In the genomic region with DNA sequence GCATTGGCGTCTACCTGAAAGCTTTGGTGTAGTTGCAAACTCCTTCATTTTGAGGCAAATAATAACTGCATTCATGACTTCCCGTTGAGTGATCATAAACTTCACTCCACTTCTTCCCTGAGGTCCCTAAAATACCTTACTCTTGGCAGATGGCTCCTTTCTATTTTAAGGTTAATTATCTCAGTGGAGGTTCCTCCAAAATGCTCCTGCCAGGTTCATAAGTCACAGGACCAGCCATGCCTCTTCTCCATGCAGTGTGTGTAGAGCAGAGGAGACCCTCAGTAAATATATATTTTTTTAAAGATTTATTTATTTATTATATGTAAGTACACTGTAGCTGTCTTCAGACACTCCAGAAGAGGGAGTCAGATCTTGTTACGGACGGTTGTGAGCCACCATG, we compare ENCODE assay signal across 32 mouse cellular contexts. TPM values are rescaled to one million over a fixed set of nuclear protein-coding genes. Genes with fewer than 3 reads are reported as not detected.
A peak's percentile ranks its signal among the peaks of the same experiment; 100 is the strongest.
DNase-seq lines count a peak whose midpoint lies in the region.
"Had no signal": no experiment of that assay in that cellular context is flagged by ENCODE, and none has a peak within 500 bp of the region (broad histone marks: within the 10 kb centered on the region; RNA-seq: fewer than 3 reads in every experiment).

No protein-coding gene starts in this region.

- H3K27ac ChIP-seq in limb, embryonic 10.5 days, result no peak overlapping the region
- H3K27ac ChIP-seq: embryonic facial prominence, embryonic 12.5 days; embryonic facial prominence, embryonic 15.5 days; hindbrain, embryonic 12.5 days; hindbrain, embryonic 15.5 days had no signal

- H3K4me1 ChIP-seq in limb, embryonic 10.5 days, result no peaks in the 10 kb centered on the region
- H3K4me1 ChIP-seq: embryonic facial prominence, embryonic 12.5 days; embryonic facial prominence, embryonic 15.5 days; hindbrain, embryonic 12.5 days; hindbrain, embryonic 15.5 days had no signal

- no peak overlapping the region for H3K4me3 ChIP-seq in limb, embryonic 10.5 days
- H3K4me3 ChIP-seq: embryonic facial prominence, embryonic 12.5 days; embryonic facial prominence, embryonic 15.5 days; hindbrain, embryonic 12.5 days; hindbrain, embryonic 15.5 days had no signal

- no peaks in the 10 kb centered on the region for H3K27me3 ChIP-seq in limb, embryonic 10.5 days (ENCODE audit: low read depth, poor library complexity, severe bottlenecking)
- H3K27me3 ChIP-seq: embryonic facial prominence, embryonic 12.5 days; embryonic facial prominence, embryonic 15.5 days; hindbrain, embryonic 12.5 days; hindbrain, embryonic 15.5 days had no signal

- WGBS in limb, embryonic 10.5 days, result 91% methylated on average over 4 of the region's 4 CpGs

- no peaks in the 10 kb centered on the region for H3K9me3 ChIP-seq in limb, embryonic 10.5 days (replicated peaks)
- H3K9me3 ChIP-seq: embryonic facial prominence, embryonic 12.5 days; embryonic facial prominence, embryonic 15.5 days; hindbrain, embryonic 12.5 days; hindbrain, embryonic 15.5 days had no signal

- intact Hi-C loops in heart, postnatal 14 days (cut with DNase I), result no loop called here
- intact Hi-C loops in heart, postnatal 10 days (cut with DNase I), result no loop called here
- intact Hi-C loops in heart, postnatal 25 days (cut with DNase I), result no loop called here

- DNase-seq in heart, adult 11 months, result peak; percentile 92
- no peak for DNase-seq in heart, postnatal 4 days
- DNase-seq in heart, adult 8-10 months (ENCODE audit: low spot score), result peak; percentile 53
- DNase-seq in heart, postnatal 14 days, result no peak
- peak; percentile 39 to 40 for DNase-seq in heart, postnatal 10 days
- no peak for DNase-seq in heart, postnatal 25 days (ENCODE audit: low spot score)
- DNase-seq in limb, embryonic 10.5 days (ENCODE audit: low spot score), result no peak
- DNase-seq: adrenal gland, adult 2 months; adrenal gland, postnatal 14 days; cerebellum, adult 11 months; cerebellum, adult 2 months; cerebellum, adult 9-11 months; cerebellum, postnatal 25 days; forebrain, postnatal 0 days; kidney, adult 8-10 months had no signal

- H3K36me3 ChIP-seq in limb, embryonic 10.5 days, result no peaks in the 10 kb centered on the region
- H3K36me3 ChIP-seq: embryonic facial prominence, embryonic 12.5 days; embryonic facial prominence, embryonic 15.5 days; hindbrain, embryonic 12.5 days; hindbrain, embryonic 15.5 days had no signal

RNA-seq across cellular contexts. Expression of gene Egf, which starts 11.0 kb away (rescaled TPM):
- 1 to 10 TPM; 2.3 to 2.5 TPM for total RNA-seq in heart, postnatal 4 days (2021)
- total RNA-seq in heart, adult 8-10 months (2022), result 1 to 10 TPM; 1.9 to 5.6 (median 2.7) TPM
- total RNA-seq in heart, postnatal 14 days (2021), result 1 to 10 TPM; 1.7 to 2.3 TPM
- 1 to 10 TPM; 1.5 to 1.8 TPM for total RNA-seq in heart, postnatal 10 days (2021)
- 1 to 10 TPM; 1.4 to 1.7 TPM for total RNA-seq in heart, postnatal 25 days (2021)
- 1.4 and 1.6 TPM in 2 replicates for polyA plus RNA-seq in limb, embryonic 10.5 days (2016; fragmentation: Nextera tagmentation; extraction: Ambion mirVana)

RNA-seq across cellular contexts. Expression of gene Lrit3, which starts 37.7 kb away (rescaled TPM):
- total RNA-seq in heart, postnatal 4 days (2021), result not detected
- not detected for total RNA-seq in heart, adult 8-10 months (2022)
- total RNA-seq in heart, postnatal 14 days (2021), result not detected
- total RNA-seq in heart, postnatal 10 days (2021), result not detected
- total RNA-seq in heart, postnatal 25 days (2021), result not detected
- not detected in 2 replicates for polyA plus RNA-seq in limb, embryonic 10.5 days (2016; fragmentation: Nextera tagmentation; extraction: Ambion mirVana)
- total RNA-seq: adrenal gland, adult 2 months; adrenal gland, postnatal 14 days; adrenal gland, postnatal 4 days; common myeloid progenitor, adult 5-6 weeks; forebrain, postnatal 0 days; gastrocnemius, postnatal 14 days; hematopoietic stem cell, adult 5-6 weeks; MEL had no signal
- polyA plus RNA-seq: adrenal gland, adult 2 months; C2C12; CD4-positive, CD25-positive, alpha-beta regulatory T cell, adult 4 months; embryonic facial prominence, embryonic 12.5 days; embryonic facial prominence, embryonic 15.5 days; forebrain, embryonic 11.5 days; forebrain, embryonic 14.5 days; forebrain, postnatal 0 days; heart, embryonic 14.5 days; hindbrain, embryonic 12.5 days; hindbrain, embryonic 15.5 days; intestine, embryonic 14.5 days; kidney, embryonic 16.5 days had no signal

RNA-seq across cellular contexts. Expression of gene Rrh, which starts 56.3 kb away (rescaled TPM):
- under 1 TPM; 0.20 to 0.21 TPM for total RNA-seq in heart, postnatal 4 days (2021)
- total RNA-seq in heart, adult 8-10 months (2022), result under 1 TPM in 1 of 4 experiments, not detected in 3; 0.25 TPM
- not detected for total RNA-seq in heart, postnatal 14 days (2021)
- total RNA-seq in heart, postnatal 10 days (2021), result under 1 TPM; 0.12 to 0.14 TPM
- not detected for total RNA-seq in heart, postnatal 25 days (2021)
- polyA plus RNA-seq in limb, embryonic 10.5 days (2016; fragmentation: Nextera tagmentation; extraction: Ambion mirVana), result not detected in 2 replicates
- total RNA-seq: gastrocnemius, postnatal 14 days had no signal
- polyA plus RNA-seq: adrenal gland, adult 2 months; forebrain, embryonic 11.5 days; gonadal fat pad, adult 2 months; heart, embryonic 14.5 days; hindbrain, embryonic 12.5 days; intestine, embryonic 14.5 days; kidney, embryonic 16.5 days had no signal

Comparison
In these comparisons a context has a peak if more than half of its experiments do, and no peak if none do; other contexts are left out.
1. DNase-seq: peak in heart, adult 11 months (single experiment), heart, adult 8-10 months (single experiment) and heart, postnatal 10 days (2 of 2); none in heart, postnatal 4 days (single experiment), heart, postnatal 14 days (0 of 2), heart, postnatal 25 days (single experiment) and limb, embryonic 10.5 days (single experiment).